Mouse (Mus musculus) lung, postnatal 36 days (tissue): Measurements from ENCODE around the gene Pank4.

Experiments
- DNase-seq: peaks from one replicate; pipeline ENCODE4 v3.0.0; 2022; ENCODE audit warnings: mixed read lengths

The Pank4 gene

GRCm38 (mm10) chr4:154974163-154974611 lies 10.3 kb downstream of the Pank4 start:
- peak; percentile 33 for DNase-seq

GRCm38 (mm10) chr4:154980110-154980509 lies 16.2 kb downstream of the Pank4 start:
- no peak for DNase-seq

GRCm38 (mm10) chr4:154981076-154981475 lies 17.2 kb downstream of the Pank4 start:
- peak; percentile 72 for DNase-seq

GRCm38 (mm10) chr4:154981530-154981929 lies 17.6 kb downstream of the Pank4 start:
- peak; percentile 75 for DNase-seq

- DNase-seq, result no peak
Measured at GRCm38 (mm10) chr4:154982247-154983120, 18.6 kb downstream of the Pank4 start.

GRCm38 (mm10) chr4:154983767-154984166 lies 19.8 kb downstream of the Pank4 start:
- DNase-seq, result no peak

GRCm38 (mm10) chr4:154985151-154985777 lies 21.3 kb downstream of the Pank4 start:
- no peak for DNase-seq

- peak; percentile 78 for DNase-seq
Measured at GRCm38 (mm10) chr4:154986096-154986495, 22.2 kb downstream of the Pank4 start.

GRCm38 (mm10) chr4:154986750-154987149 lies 22.8 kb downstream of the Pank4 start:
- DNase-seq, result no peak

GRCm38 (mm10) chr4:154994876-154995275 lies 31.0 kb downstream of the Pank4 start:
- DNase-seq, result no peak

- DNase-seq, result no peak
Measured at GRCm38 (mm10) chr4:154996572-154997154, 32.7 kb downstream of the Pank4 start.

GRCm38 (mm10) chr4:154999379-154999778 lies 35.5 kb downstream of the Pank4 start:
- no peak for DNase-seq

GRCm38 (mm10) chr4:155005278-155005677 lies 41.4 kb downstream of the Pank4 start:
- no peak for DNase-seq

- no peak for DNase-seq
Measured at GRCm38 (mm10) chr4:155006296-155006695, 42.4 kb downstream of the Pank4 start.

GRCm38 (mm10) chr4:155007641-155008040 lies 43.7 kb downstream of the Pank4 start:
- no peak for DNase-seq

GRCm38 (mm10) chr4:155008075-155008474 lies 44.2 kb downstream of the Pank4 start:
- no peak for DNase-seq

- no peak for DNase-seq
Measured at GRCm38 (mm10) chr4:155009216-155009615, 45.3 kb downstream of the Pank4 start.

- peak; percentile 7 for DNase-seq
Measured at GRCm38 (mm10) chr4:155010870-155011269, 46.9 kb downstream of the Pank4 start.

GRCm38 (mm10) chr4:155011312-155012025 lies 47.5 kb downstream of the Pank4 start:
- DNase-seq, result no peak

- DNase-seq, result no peak
Measured at GRCm38 (mm10) chr4:155012115-155012514, 48.2 kb downstream of the Pank4 start.

GRCm38 (mm10) chr4:155012788-155013187 lies 48.9 kb downstream of the Pank4 start:
- peak; percentile 73 for DNase-seq

GRCm38 (mm10) chr4:155014244-155014643 lies 50.3 kb downstream of the Pank4 start:
- no peak for DNase-seq

- no peak for DNase-seq
Measured at GRCm38 (mm10) chr4:155014791-155015190, 50.9 kb downstream of the Pank4 start.
